Mouse (Mus musculus) MEL (cell line): ENCODE measurements around the gene Atl2. TPM values are rescaled to one million over a fixed set of nuclear protein-coding genes. Genes with fewer than 3 reads are reported as not detected.

ENCODE experiments used
- DNase-seq: peaks from one replicate; pipeline ENCODE4 v3.0.0; 2011; ENCODE audit warnings: low read depth, low spot score
- H3K27ac ChIP-seq: 2 replicates; pipeline ENCODE4 v1.5.1; 2012; ENCODE audit warnings: low read depth, mild to moderate bottlenecking, control low read depth, low read length, moderate library complexity; ENCODE audit not compliant: control insufficient read depth
- H3K27me3 ChIP-seq, 2 experiments: fragments of 150-350 bp in 1 of 2; sonication (generic) in 1 of 2; 2 replicates each; pipeline ENCODE4 v1.6.1; 2012; ENCODE audit warnings: low read length in 2 of 2, mild to moderate bottlenecking in 2 of 2, improper control_type of control experiment in 1 of 2, moderate library complexity in 1 of 2; ENCODE audit not compliant: insufficient read depth in 2 of 2, control insufficient read depth in 1 of 2
- H3K36me3 ChIP-seq, 2 experiments: 2 replicates each; pipeline ENCODE4 v1.6.1; 2012 to 2014; ENCODE audit warnings: low read length in 2 of 2, improper control_type of control experiment in 1 of 2, inconsistent platforms in 1 of 2, mild to moderate bottlenecking in 1 of 2; ENCODE audit not compliant: insufficient read depth in 2 of 2, control insufficient read depth in 1 of 2
- H3K4me1 ChIP-seq, 2 experiments: fragments of 150-350 bp in 1 of 2; sonication (generic) in 1 of 2; 2 replicates each; pipeline ENCODE4 v1.6.1; 2012; ENCODE audit warnings: low read length in 2 of 2, improper control_type of control experiment in 1 of 2, mild to moderate bottlenecking in 1 of 2; ENCODE audit not compliant: insufficient read depth in 2 of 2, control insufficient read depth in 1 of 2
- H3K4me3 ChIP-seq, 2 experiments: fragments of 150-350 bp in 1 of 2; sonication (generic) in 1 of 2; 2 replicates each; pipeline ENCODE4 v1.5.1; 2012; ENCODE audit warnings: low read depth in 2 of 2, low read length in 2 of 2, mild to moderate bottlenecking in 2 of 2, moderate library complexity in 2 of 2, control low read depth in 1 of 2, improper control_type of control experiment in 1 of 2; ENCODE audit not compliant: control insufficient read depth in 1 of 2, insufficient read depth in 1 of 2
- H3K79me2 ChIP-seq: 2 replicates; pipeline ENCODE4 v1.6.1; 2012; ENCODE audit warnings: mild to moderate bottlenecking, low read length, moderate library complexity; ENCODE audit not compliant: control insufficient read depth, poor library complexity, insufficient read depth
- H3K9ac ChIP-seq: 2 replicates; pipeline ENCODE4 v1.6.1; 2012; ENCODE audit warnings: low read depth, mild to moderate bottlenecking, control low read depth, low read length, moderate library complexity; ENCODE audit not compliant: control insufficient read depth, poor library complexity, severe bottlenecking
- H3K9me3 ChIP-seq: fragments of 150-350 bp; sonication (generic); replicated peaks from 2 replicates; pipeline ENCODE4 v1.6.1; 2012; ENCODE audit warnings: mild to moderate bottlenecking, low read length, improper control_type of control experiment, moderate library complexity; ENCODE audit not compliant: insufficient read depth
- CHD2 ChIP-seq: IDR thresholded peaks from 2 replicates; pipeline ENCODE4 v1.6.1; 2011; ENCODE audit warnings: low read length, improper control_type of control experiment
- E2F4 ChIP-seq: IDR thresholded peaks from 2 replicates; pipeline ENCODE4 v1.6.1; 2011; ENCODE audit warnings: low read depth, low read length, improper control_type of control experiment, borderline replicate concordance
- ETS1 ChIP-seq: IDR thresholded peaks from 2 replicates; pipeline ENCODE4 v1.6.1; 2012; ENCODE audit warnings: low read depth, mild to moderate bottlenecking, inconsistent platforms, low read length, improper control_type of control experiment, moderate library complexity
- GATA1 ChIP-seq: IDR thresholded peaks from 2 replicates; pipeline ENCODE4 v1.6.1; 2011; ENCODE audit warnings: low read depth, low read length, improper control_type of control experiment
- KAT2A ChIP-seq: conservative IDR thresholded peaks from 2 replicates; pipeline ENCODE4 v1.6.1; 2012; ENCODE audit warnings: low read depth, low read length, improper control_type of control experiment, inconsistent platforms
- MAFK ChIP-seq: IDR thresholded peaks from 2 replicates; pipeline ENCODE4 v1.6.1; 2011; ENCODE audit warnings: low read depth, mild to moderate bottlenecking, low read length, improper control_type of control experiment, borderline replicate concordance
- MYC ChIP-seq: IDR thresholded peaks from 2 replicates; pipeline ENCODE4 v1.6.1; 2011; ENCODE audit warnings: low read depth, mild to moderate bottlenecking, low read length, improper control_type of control experiment, moderate library complexity
- NELFE ChIP-seq: IDR thresholded peaks from 2 replicates; pipeline ENCODE4 v1.6.1; 2011; ENCODE audit warnings: low read depth, low read length, improper control_type of control experiment
- NRF1 ChIP-seq: IDR thresholded peaks from 2 replicates; pipeline ENCODE4 v1.6.1; 2014; ENCODE audit warnings: low read depth, mild to moderate bottlenecking, inconsistent platforms, low read length, improper control_type of control experiment, moderate library complexity; ENCODE audit not compliant: poor library complexity, insufficient read depth, severe bottlenecking
- POLR2AphosphoS2 ChIP-seq: IDR thresholded peaks from 2 replicates; pipeline ENCODE4 v1.6.1; 2011; ENCODE audit warnings: low read length, improper control_type of control experiment
- RCOR1 ChIP-seq: IDR thresholded peaks from 2 replicates; pipeline ENCODE4 v1.6.1; 2012; ENCODE audit warnings: low read depth, mild to moderate bottlenecking, inconsistent platforms, low read length, improper control_type of control experiment
- TAL1 ChIP-seq: IDR thresholded peaks from 2 replicates; pipeline ENCODE4 v1.6.1; 2012; ENCODE audit warnings: mild to moderate bottlenecking, inconsistent platforms, low read length, moderate library complexity, mixed read lengths
- TBP ChIP-seq: IDR thresholded peaks from 2 replicates; pipeline ENCODE4 v1.8.0; 2011; ENCODE audit warnings: low read depth, low read length, improper control_type of control experiment
- TCF12 ChIP-seq: IDR thresholded peaks from 2 replicates; pipeline ENCODE4 v1.6.1; 2014; ENCODE audit warnings: low read depth, mild to moderate bottlenecking, inconsistent platforms, low read length, improper control_type of control experiment, moderate library complexity
- UBTF ChIP-seq: IDR thresholded peaks from 2 replicates; pipeline ENCODE4 v1.6.1; 2012; ENCODE audit warnings: low read depth, mild to moderate bottlenecking, inconsistent platforms, low read length, improper control_type of control experiment, moderate library complexity, borderline replicate concordance; ENCODE audit not compliant: insufficient read depth
- USF1 ChIP-seq: IDR thresholded peaks from 2 replicates; pipeline ENCODE4 v1.6.1; 2014; ENCODE audit warnings: low read depth, mild to moderate bottlenecking, inconsistent platforms, low read length, improper control_type of control experiment, moderate library complexity
- ZC3H11A ChIP-seq: IDR thresholded peaks from 2 replicates; pipeline ENCODE4 v1.6.1; 2012; ENCODE audit warnings: low read depth, mild to moderate bottlenecking, inconsistent platforms, low read length, improper control_type of control experiment
- ZMIZ1 ChIP-seq: IDR thresholded peaks from 2 replicates; pipeline ENCODE4 v1.6.1; 2012; ENCODE audit warnings: low read depth, mild to moderate bottlenecking, inconsistent platforms, low read length, improper control_type of control experiment, moderate library complexity
- polyA plus RNA-seq, 2 experiments: library from polyadenylated mRNA; stranded (reverse) in 1 of 2; unstranded in 1 of 2; fragments of >175 nt in 1 of 2; fragments of >200 nt in 1 of 2; gene quantifications; 2 replicates each; pipeline versions ENCODE4 v1.2.1 to v1.2.4; 2012; ENCODE audit warnings: low replicate concordance in 2 of 2, low read depth in 1 of 2; ENCODE audit not compliant: insufficient read length in 2 of 2, insufficient read depth in 1 of 2, missing spikeins in 1 of 2
- total RNA-seq: library from RNA; depleted of rRNA; stranded (reverse); fragments of 300-350 nt; gene quantifications from 2 replicates; pipeline ENCODE4 v1.2.3, GENCODE M21; 2012

The Atl2 gene
- total and polyA plus RNA-seq, 3 experiments, result 29.5 to 118 (median 43.3) TPM

DNA sequence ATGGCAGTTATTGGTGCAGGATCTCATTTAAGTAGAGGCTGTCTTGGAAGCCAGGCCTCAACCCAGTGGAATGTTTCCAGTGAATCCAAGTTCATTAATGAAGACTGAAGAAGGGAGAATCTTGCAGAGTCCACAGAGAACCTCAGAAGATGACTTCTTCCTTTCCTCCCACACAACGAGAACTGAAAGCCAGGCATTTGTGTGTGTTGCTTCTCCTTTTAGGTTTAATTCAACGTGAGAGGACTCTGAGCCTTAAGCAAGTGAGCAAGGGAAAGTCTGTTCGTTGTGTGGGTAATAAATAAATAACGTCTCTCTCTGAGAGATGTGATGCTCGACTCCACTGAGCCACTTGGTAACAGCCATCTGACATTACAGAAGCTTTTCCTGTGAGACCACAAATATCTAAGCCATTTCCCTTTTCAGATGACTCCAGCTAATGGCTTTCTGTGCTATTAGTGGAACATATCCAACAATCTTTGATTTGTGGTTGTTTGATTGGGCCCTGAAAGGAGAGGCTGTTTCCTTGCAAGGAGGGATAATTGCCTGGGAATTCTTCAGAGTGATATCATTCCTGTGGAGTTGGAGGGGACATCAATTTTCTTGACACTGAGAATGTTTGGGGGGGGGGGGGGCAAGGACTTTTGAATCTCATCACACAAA, 60.1 kb downstream of the Atl2 start:
- Histone ChIP-seq H3K27ac (no peak overlapping the region), H3K27me3 (no peaks in the 10 kb centered on the region; a peak in 3 of 4 replicates), H3K9ac (no peak overlapping the region), H3K4me1 (no peaks in the 10 kb centered on the region), H3K4me3 (no peak overlapping the region), H3K9me3 (no peaks in the 10 kb centered on the region), H3K36me3 (no peaks in the 10 kb centered on the region), H3K79me2 (no peaks in the 10 kb centered on the region)
- TF ChIP-seq ZC3H11A, result no peak
- no peak for TF ChIP-seq E2F4
- no peak for TF ChIP-seq ETS1
- no peak for TF ChIP-seq TAL1
- no peak for TF ChIP-seq TCF12
- TF ChIP-seq MYC, result no peak
- no peak for TF ChIP-seq NRF1
- TF ChIP-seq CHD2, result no peak
- TF ChIP-seq RCOR1, result no peak
- TF ChIP-seq MAFK, result no peak
- no peak for TF ChIP-seq UBTF
- TF ChIP-seq POLR2AphosphoS2, result no peak
- no peak for TF ChIP-seq TBP
- no peak for TF ChIP-seq USF1
- TF ChIP-seq ZMIZ1, result no peak
- DNase-seq, result no peak

- DNase-seq, result no peak
- Histone ChIP-seq H3K27me3 (peaks cover 0 to 3% of the 10 kb centered on the region in 2 experiments), H3K9me3 (no peaks in the 10 kb centered on the region), H3K79me2 (no peaks in the 10 kb centered on the region), H3K4me3 (no peak overlapping the region), H3K9ac (no peak overlapping the region), H3K4me1 (no peaks in the 10 kb centered on the region), H3K27ac (no peak overlapping the region), H3K36me3 (no peaks in the 10 kb centered on the region)
- no peak for TF ChIP-seq TAL1
- no peak for TF ChIP-seq GATA1
- no peak for TF ChIP-seq NELFE
- no peak for TF ChIP-seq RCOR1
- no peak for TF ChIP-seq CHD2
- no peak for TF ChIP-seq UBTF
- TF ChIP-seq KAT2A, result no peak
Measured at GRCm38 (mm10) chr17:79832284-79832683, 63.6 kb downstream of the Atl2 start.
